Mouse (Mus musculus) macrophage (primary cell): ENCODE data around the gene Chka. TPM values are rescaled to one million over a fixed set of nuclear protein-coding genes. Genes with fewer than 3 reads are reported as not detected.

ENCODE experiments used
- H3K27ac ChIP-seq: fragments of 350-480 bp; formaldehyde crosslinking; 2 replicates; pipeline ENCODE4 v1.9.0; 2021
- H3K36me3 ChIP-seq: fragments of 350-480 bp; formaldehyde crosslinking; 2 replicates; pipeline ENCODE4 v1.9.0; 2021; ENCODE audit errors: inconsistent target
- H3K4me3 ChIP-seq: fragments of 350-480 bp; formaldehyde crosslinking; 2 replicates; pipeline ENCODE4 v1.9.0; 2021; ENCODE audit errors: inconsistent target
- H3K79me2 ChIP-seq: fragments of 350-480 bp; formaldehyde crosslinking; 2 replicates; pipeline ENCODE4 v1.9.0; 2021; ENCODE audit errors: inconsistent target
- WGBS: methylation state at CpG from one replicate; pipeline ENCODE4 v1.1.7; 2026; ENCODE audit warnings: inconsistent platforms; ENCODE audit not compliant: missing documents; 5-methylcytosine and 5-hydroxymethylcytosine counted together
- polyA plus RNA-seq: library from polyadenylated mRNA; stranded (reverse); fragments of 250-400 nt; gene quantifications from 3 replicates; pipeline ENCODE4 v1.2.4, GENCODE M21; 2018; ENCODE audit warnings: inconsistent platforms

Gene Chka
- polyA plus RNA-seq, 1 experiment from 2014 or later = 11.1 TPM

GRCm38 (mm10) chr19:3840214-3840651, 11.3 kb upstream of the Chka start:
- Histone ChIP-seq H3K4me3 (no peak overlapping the region), H3K27ac (no peak overlapping the region), H3K79me2 (no peaks in the 10 kb centered on the region), H3K36me3 (no peaks in the 10 kb centered on the region)
- 61% methylated on average over 5 of the region's 5 CpGs for WGBS

DNA sequence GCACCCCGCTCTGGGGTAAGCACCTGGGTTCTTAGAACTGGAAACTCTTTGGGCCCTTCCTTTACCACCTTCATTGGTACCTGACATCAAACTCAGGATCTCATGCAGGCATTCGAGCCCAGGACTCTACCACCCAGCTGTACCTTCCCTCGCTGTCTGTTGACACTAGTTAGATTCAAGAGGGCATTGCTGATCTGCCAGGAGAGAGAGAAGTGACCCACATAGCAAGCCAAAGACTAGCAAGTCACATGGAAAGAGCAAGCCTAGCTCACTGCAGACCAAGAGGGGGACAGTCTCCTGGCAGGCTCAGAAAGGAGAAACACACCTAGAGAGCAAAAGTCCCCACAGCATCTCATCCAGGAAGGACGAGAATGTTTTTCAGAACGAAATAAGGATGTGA, 10.9 kb upstream of the Chka start:
- no peak overlapping the region for H3K27ac ChIP-seq
- H3K4me3 ChIP-seq = no peak overlapping the region
- no peaks in the 10 kb centered on the region for H3K79me2 ChIP-seq
- no peaks in the 10 kb centered on the region for H3K36me3 ChIP-seq
- WGBS = 89% methylated on average over 5 of the region's 5 CpGs

DNA sequence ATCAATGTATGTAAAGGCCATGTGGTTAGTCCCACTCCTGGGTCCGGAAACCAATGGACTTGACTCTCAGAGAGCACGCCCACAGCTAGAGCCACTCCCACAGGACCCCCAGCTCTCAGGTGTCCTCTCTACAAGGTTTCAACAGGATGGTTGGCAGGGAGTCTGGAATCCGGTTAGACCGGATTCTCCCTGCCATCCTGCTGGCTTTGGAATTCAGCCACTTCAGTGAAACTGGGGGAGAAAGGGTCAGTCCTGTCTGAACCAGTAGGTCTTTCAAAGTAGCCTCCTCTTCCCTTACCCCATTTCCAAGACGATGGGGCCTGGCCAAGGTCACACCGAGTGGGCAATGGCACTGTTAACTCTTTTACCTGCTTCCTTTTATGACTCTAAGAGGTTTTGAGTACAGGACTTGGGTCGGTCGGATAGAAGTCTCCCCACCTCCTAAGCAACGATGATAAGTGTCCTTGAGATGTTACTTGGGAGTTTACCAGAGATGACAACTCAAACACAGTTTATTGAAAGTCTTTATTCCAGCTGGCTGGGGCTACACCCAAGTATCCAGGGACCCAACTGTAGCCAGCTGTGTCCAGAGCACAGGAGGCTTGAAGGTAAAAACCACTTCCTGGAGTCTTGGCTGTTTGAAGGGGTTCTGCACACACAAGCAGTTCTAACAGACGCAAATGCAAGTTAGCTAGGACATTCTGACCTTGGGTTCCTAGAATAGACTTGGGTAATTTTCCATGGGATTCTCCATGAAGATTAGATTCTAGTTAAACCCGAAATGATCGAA, 9.0 kb upstream of the Chka start:
- WGBS = 80% methylated on average over 12 of the region's 12 CpGs
- no peak overlapping the region for H3K4me3 ChIP-seq

GRCm38 (mm10) chr19:3843629-3844028, 7.9 kb upstream of the Chka start:
- WGBS = 96% methylated on average over 2 of the region's 2 CpGs
- H3K36me3 ChIP-seq = no peaks in the 10 kb centered on the region
- no peak overlapping the region for H3K4me3 ChIP-seq
- H3K79me2 ChIP-seq = no peaks in the 10 kb centered on the region
- H3K27ac ChIP-seq = no peak overlapping the region

More for the DNA sequence above, 9.0 kb upstream of the Chka start:
- Histone ChIP-seq H3K27ac (no peak overlapping the region), H3K79me2 (no peaks in the 10 kb centered on the region), H3K36me3 (no peaks in the 10 kb centered on the region)

DNA sequence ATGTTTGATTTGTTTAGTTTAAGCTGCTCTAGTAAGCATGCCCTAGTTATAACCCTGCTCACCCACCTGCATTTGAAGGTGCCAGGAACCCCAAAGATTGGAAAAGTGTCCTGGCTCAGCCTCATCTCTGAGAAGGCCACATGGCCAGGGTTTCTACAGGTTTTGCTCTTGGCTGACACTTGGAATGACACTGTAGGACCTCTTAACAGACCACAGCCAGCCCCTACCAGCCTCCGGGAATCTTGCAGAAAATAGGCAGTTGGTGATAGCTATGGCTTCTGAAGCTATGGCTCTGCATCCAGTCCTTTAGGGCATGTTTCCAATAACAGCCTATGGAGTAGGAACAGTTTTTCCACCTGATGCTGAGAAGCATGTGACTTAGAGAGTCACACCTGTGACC, 6.7 kb upstream of the Chka start:
- Histone ChIP-seq H3K36me3 (no peaks in the 10 kb centered on the region), H3K4me3 (no peak overlapping the region), H3K27ac (no peak overlapping the region), H3K79me2 (no peaks in the 10 kb centered on the region)
- 88% methylated on average over 1 of the region's 1 CpGs for WGBS

DNA sequence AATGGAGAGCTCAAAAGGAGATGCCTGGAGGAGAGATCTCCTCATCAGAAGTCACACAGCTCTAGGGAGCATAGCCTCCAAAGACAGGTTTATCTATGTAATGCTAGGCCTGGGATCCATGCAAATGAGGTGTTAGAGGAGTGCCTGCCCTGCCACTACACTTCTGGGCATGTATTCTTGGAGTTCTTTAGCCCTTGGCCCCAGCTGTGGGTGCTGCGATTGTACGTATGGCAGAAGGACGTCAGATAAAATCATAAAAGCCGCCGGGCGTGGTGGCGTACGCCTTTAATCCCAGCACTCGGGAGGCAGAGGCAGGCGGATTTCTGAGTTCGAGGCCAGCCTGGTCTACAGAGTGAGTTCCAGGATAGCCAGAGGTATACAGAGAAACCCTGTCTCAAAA, 6.2 kb upstream of the Chka start:
- Histone ChIP-seq H3K27ac (no peak overlapping the region), H3K4me3 (no peak overlapping the region), H3K79me2 (no peaks in the 10 kb centered on the region), H3K36me3 (no peaks in the 10 kb centered on the region)
- WGBS = 94% methylated on average over 3 of the region's 11 CpGs

- H3K4me3 ChIP-seq = no peak overlapping the region
- WGBS = 100% methylated on average over 1 of the region's 1 CpGs
Measured at GRCm38 (mm10) chr19:3845803-3846406, 5.7 kb upstream of the Chka start.

DNA sequence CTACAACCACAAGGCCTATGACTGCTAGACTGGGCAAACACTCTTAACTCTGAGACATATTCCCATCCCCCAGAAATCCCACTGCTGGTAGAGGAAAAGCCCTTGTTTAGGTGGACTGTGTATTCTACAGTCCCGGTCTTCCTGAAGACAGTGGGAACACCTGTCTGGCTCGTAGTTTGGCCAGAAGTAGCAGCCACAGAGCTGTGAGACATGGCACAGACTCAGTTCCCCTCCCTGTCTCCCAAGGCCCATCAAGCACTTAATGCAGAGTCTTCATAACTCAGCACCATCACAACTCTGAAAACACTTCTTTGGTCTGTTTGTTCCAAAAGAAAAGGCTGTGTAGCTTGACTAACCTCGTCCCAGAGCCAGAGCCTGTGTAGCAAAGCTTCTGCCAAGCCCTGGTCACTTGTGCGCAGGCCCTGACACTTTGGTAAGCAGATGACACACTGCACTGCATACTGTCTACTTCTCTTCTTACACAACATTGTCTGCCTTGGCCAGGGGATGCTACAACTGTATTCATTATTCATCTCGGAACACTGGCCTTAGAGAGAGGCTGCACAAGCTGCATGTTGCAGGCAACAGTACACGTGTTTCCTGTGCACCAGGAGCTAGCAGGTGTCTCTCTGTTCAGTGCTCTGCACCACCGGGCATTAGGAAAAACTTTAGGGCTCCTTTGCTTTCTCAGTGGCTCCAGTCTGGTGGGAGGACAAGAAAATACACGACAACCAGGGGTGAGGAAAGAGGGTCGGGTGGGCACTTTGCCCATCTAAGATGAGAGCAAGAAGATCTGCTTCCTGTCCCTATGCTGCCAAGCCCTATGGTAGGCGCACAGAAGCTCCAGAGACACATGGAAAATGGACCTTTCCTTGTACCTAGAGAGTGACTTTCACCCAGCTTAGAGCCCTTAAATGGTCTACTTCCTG, 4.6 kb upstream of the Chka start:
- WGBS = 81% methylated on average over 10 of the region's 10 CpGs
- Histone ChIP-seq H3K79me2 (no peaks in the 10 kb centered on the region), H3K36me3 (no peaks in the 10 kb centered on the region), H3K4me3 (no peak overlapping the region), H3K27ac (no peak overlapping the region)

More at GRCm38 (mm10) chr19:3845803-3846406, 5.7 kb upstream of the Chka start:
- Histone ChIP-seq H3K36me3 (no peaks in the 10 kb centered on the region), H3K27ac (no peak overlapping the region), H3K79me2 (no peaks in the 10 kb centered on the region)

- H3K36me3 ChIP-seq = no peaks in the 10 kb centered on the region
- WGBS = 89% methylated on average over 5 of the region's 5 CpGs
- H3K79me2 ChIP-seq = no peaks in the 10 kb centered on the region
- no peak overlapping the region for H3K4me3 ChIP-seq
- H3K27ac ChIP-seq = no peak overlapping the region
Measured at GRCm38 (mm10) chr19:3847711-3848110, 3.9 kb upstream of the Chka start.

GRCm38 (mm10) chr19:3848207-3848808, 3.3 kb upstream of the Chka start:
- H3K27ac ChIP-seq = no peak overlapping the region
- 83% methylated on average over 7 of the region's 7 CpGs for WGBS
- no peaks in the 10 kb centered on the region for H3K36me3 ChIP-seq
- no peak overlapping the region for H3K4me3 ChIP-seq
- peaks cover 5% of the 10 kb centered on the region for H3K79me2 ChIP-seq

GRCm38 (mm10) chr19:3849251-3849650, 2.3 kb upstream of the Chka start:
- Histone ChIP-seq H3K36me3 (no peaks in the 10 kb centered on the region), H3K27ac (no peak overlapping the region), H3K4me3 (no peak overlapping the region), H3K79me2 (peaks cover 14% of the 10 kb centered on the region)
- WGBS = 90% methylated on average over 2 of the region's 2 CpGs

DNA sequence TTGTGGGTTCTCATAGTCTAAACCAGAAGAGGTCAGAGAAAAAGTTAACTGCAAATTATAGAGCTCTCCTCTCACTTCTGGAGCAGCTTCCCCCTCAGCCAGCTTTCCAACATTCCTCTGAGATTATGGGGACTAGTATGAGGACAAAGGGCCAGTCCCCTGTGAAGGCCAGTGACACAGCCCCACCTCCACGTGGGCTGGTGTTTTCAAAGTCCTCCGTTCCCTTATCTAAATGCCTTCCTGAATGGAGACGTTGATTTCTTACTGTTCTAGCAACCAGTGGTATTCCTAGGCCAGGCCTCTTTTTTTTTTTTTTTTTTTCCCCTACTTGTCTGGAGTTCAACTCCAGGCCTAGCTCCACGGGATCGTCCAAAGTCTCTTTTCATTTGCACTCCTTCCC, 1.5 kb upstream of the Chka start:
- H3K4me3 ChIP-seq = no peak overlapping the region
- H3K79me2 ChIP-seq = peaks cover 22% of the 10 kb centered on the region
- no peak overlapping the region for H3K27ac ChIP-seq
- WGBS = 95% methylated on average over 5 of the region's 5 CpGs
- no peaks in the 10 kb centered on the region for H3K36me3 ChIP-seq

- WGBS = 12% methylated on average over 19 of the region's 19 CpGs
- no peaks in the 10 kb centered on the region for H3K36me3 ChIP-seq
- H3K79me2 ChIP-seq = peaks cover 31% of the 10 kb centered on the region
- H3K4me3 ChIP-seq = peak overlapping the region; percentile 50
- peak overlapping the region; percentile 63 for H3K27ac ChIP-seq
Measured at GRCm38 (mm10) chr19:3850847-3851469, 615 bp upstream of the Chka start.
